Mouse (Mus musculus): ENCODE measurements around the gene Foxr1.
"Not testable (repeated sequence)": the region's sequence is repeated elsewhere in the genome, so short reads cannot be mapped to it uniquely, and the experiment has no call there.

Gene Foxr1

GRCm38 (mm10) chr9:44417156-44417891, 23.6 kb downstream of the Foxr1 start:
- DNase-seq (ENCODE audit: low spot score in 2 of 2), result no peak

GRCm38 (mm10) chr9:44412781-44413180, 28.2 kb downstream of the Foxr1 start:
- no peak for DNase-seq (ENCODE audit: low spot score in 2 of 2)

GRCm38 (mm10) chr9:44412306-44412705, 28.6 kb downstream of the Foxr1 start:
- no peak for DNase-seq (ENCODE audit: low spot score in 2 of 2)

- no peak for DNase-seq (ENCODE audit: low spot score in 2 of 2)
Measured at GRCm38 (mm10) chr9:44411601-44412130, 29.3 kb downstream of the Foxr1 start.

DNA sequence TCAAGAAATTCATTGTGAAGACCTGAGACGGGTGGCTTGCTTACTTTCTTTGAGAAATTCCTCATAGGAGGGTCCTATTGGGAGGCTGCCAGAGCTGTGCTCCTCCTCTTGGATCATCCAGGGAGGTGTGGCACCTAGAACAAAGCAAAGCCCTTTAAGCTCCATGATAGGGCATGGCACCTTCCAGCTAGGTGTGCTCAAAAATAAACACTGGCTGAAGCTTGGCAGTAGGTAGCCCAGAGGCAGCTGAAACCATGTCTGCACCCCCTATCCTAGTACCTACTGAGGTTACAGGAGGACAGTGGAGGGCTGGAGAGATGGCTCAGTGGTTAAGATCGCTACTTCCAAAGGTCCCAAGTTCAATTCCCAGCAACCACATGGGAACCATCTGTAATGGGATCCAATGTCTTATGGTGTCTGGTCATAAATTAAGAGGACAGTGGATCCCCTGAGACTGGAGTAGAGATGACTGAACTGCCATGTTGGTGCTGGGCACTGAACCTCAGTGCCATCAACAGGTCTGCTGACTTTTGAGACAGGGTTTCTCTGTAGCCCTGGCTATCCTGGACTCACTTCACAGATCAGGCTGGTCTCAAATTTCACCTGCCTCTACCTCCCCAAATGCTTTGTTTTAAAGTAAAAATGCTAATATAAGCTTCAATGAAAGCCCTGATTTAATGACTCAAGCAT, 30.1 kb downstream of the Foxr1 start:
- DNase-seq (ENCODE audit: low spot score in 2 of 2), result no peak

- not testable (repeated sequence) for DNase-seq (ENCODE audit: low spot score in 2 of 2)
Measured at GRCm38 (mm10) chr9:44408693-44409092, 32.2 kb downstream of the Foxr1 start.

GRCm38 (mm10) chr9:44407752-44408097, 33.2 kb downstream of the Foxr1 start:
- no peak for DNase-seq (ENCODE audit: low spot score in 2 of 2)

GRCm38 (mm10) chr9:44406906-44407751, 33.8 kb downstream of the Foxr1 start, which contains the start of the genes Rps25 and Trappc4:
Gene Rps25 (plus strand): TSS chr9:44407139.
Gene Trappc4 (minus strand): TSS chr9:44407600.
- peak; percentile 85 to 92 for DNase-seq (ENCODE audit: low spot score in 2 of 2)

DNA sequence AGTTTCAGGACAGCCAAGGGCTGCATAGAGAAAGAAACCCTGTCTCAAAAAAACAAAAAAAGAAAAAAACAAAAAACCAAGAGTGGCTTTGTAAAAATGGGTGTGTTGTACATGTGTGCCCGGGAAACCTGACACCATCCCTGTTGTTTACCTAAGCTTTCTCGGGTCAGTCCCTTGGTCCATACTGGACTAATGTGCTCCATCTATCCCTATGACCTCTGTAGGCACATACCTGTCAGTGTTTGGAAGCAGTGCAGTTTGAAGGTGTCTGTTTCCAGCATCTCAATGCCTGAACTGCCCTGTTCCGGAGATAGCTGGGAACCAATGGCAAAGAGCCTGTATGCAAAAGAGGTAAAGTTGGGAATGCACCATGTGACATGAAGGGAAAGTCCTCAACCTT, 35.9 kb downstream of the Foxr1 start:
- no peak for DNase-seq (ENCODE audit: low spot score in 2 of 2)

DNA sequence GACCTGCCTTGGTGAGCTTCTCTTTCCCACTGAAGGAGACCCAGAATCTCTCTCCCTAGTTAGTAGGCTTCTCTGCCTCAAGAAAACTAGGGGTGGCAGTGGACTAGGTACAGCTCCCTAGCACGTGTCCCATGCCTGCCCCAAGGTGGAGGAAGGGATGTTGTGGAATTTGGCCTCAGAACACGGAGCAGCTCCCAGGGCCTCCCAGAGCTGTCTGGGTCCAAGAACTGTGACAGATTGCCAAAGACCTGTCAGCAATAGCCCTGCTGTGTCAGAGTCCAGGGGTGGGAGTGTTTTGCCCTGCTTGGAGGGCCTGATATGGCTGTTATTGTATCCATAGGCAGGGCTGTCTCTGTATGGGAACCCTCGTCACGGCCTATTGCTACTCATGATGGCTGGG, 39.9 kb downstream of the Foxr1 start:
- DNase-seq (ENCODE audit: low spot score in 2 of 2), result no peak

DNA sequence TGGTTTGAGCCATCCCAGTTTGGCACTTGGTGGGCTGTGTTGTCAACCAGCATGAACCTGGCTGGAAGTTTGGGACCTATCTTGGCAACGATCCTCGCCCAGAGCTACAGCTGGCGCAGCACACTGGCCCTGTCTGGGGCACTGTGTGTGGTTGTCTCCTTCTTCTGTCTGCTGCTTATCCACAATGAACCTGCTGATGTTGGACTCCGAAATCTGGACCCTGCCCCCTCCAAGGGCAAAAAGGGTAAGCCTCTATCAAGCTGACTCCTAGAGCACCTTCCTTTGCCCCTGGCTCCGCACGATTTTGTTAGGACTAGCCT, 41.2 kb downstream of the Foxr1 start:
- DNase-seq (ENCODE audit: low spot score in 2 of 2), result no peak

DNA sequence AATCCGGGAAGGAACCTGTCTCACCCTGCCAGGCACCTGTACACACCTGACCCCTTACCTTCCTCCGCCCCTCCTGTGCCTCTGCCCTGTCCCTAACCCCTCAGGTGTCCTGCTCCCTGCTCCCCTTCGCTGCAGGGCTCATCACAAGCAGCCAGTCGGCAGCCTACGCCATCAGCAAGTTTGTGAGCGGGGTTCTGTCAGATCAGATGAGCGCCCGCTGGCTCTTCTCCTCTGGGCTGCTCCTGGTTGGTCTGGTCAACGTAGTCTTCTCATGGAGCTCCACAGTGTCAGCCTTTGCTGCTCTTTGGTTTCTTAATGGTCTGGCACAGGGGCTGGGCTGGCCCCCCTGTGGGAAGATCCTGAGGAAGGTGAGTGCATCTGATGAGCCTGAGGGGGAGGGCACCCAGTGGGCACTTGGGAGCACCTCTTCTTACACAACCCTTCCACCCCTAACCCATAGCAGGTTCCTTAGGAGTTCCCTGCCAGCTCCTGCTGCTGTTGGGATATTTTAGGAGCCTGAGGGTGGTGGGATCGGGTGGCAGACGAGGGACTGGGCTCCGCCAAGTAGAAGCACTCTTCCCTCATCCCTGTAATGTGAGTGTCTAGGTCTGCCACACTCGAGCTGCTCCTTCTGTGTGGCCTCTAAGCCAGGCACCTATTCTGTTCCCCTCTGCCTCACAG, 41.7 kb downstream of the Foxr1 start:
- DNase-seq (ENCODE audit: low spot score in 2 of 2), result no peak

DNA sequence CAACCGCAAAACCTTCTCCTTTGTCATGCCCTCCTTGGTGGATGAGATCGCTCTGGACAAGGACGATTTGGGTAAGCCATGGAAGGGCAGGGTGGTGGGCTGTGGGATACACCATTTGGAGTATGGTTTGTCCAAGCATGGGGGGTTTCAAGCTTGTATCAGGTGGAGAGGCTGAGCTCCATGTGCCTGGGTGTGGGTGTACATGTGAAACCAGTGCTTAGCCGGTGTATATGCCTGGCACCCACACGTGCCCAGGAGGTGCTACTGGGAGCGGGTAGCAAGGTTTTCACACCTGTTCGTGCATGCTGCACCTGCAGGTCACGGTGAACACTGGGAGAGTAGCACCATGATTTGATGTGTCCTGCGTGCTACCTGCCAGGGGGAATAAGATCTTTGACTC, 42.4 kb downstream of the Foxr1 start:
- DNase-seq (ENCODE audit: low spot score in 2 of 2), result no peak

- DNase-seq (ENCODE audit: low spot score in 2 of 2), result no peak
Measured at GRCm38 (mm10) chr9:44398087-44398486, 42.8 kb downstream of the Foxr1 start.

- DNase-seq (ENCODE audit: low spot score in 2 of 2), result peak; percentile 75 to 81
Measured at GRCm38 (mm10) chr9:44396684-44397411, 44.1 kb downstream of the Foxr1 start, which contains the start of gene Slc37a4. Gene Slc37a4 (plus strand): TSS chr9:44396852.

DNA sequence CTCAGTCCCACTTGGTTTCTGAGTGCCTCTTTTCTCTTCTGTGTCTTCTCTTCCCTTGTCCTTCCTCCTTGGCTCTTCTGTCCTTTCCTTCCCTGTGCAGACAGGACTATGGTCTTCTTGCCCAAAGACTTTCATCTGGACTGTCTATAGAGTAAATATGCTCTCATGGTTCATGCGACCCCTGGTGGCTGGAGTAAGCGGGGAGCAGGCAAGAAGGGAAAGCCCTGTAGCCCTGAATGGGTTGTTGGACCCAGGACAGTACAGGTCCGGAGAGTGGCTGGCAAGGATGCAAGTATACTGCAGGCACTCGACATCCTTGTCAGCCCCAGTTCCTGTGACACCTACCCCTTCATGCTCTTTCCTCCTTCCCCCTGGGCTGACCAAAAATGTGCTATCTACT, 49.5 kb downstream of the Foxr1 start:
- peak in 1 of 2 experiments; percentile 65 for DNase-seq (ENCODE audit: low spot score in 2 of 2)

- peak in 1 of 2 experiments; percentile 58 for DNase-seq (ENCODE audit: low spot score in 2 of 2)
Measured at GRCm38 (mm10) chr9:44389273-44389672, 51.7 kb downstream of the Foxr1 start.

- DNase-seq (ENCODE audit: low spot score in 2 of 2), result no peak
Measured at GRCm38 (mm10) chr9:44387221-44387620, 53.7 kb downstream of the Foxr1 start.

DNA sequence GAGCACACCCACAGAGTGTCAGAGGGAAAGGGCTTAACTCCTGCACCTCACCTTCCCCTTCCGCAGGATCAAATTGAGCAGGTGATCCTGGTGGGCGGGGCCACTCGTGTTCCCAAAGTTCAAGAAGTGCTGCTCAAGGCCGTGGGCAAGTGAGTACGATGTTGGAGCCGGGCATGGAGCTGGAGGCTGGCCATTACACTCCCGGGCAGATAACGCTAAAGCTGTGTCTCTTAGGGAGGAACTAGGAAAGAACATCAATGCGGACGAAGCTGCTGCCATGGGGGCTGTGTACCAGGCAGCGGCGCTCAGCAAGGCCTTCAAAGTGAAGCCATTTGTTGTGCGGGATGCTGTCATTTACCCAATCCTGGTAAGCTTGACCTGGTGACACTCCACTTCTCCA, 56.3 kb downstream of the Foxr1 start:
- DNase-seq (ENCODE audit: low spot score in 2 of 2), result no peak

Measured in thymus, postnatal 10 days (tissue).